In the genomic region with DNA sequence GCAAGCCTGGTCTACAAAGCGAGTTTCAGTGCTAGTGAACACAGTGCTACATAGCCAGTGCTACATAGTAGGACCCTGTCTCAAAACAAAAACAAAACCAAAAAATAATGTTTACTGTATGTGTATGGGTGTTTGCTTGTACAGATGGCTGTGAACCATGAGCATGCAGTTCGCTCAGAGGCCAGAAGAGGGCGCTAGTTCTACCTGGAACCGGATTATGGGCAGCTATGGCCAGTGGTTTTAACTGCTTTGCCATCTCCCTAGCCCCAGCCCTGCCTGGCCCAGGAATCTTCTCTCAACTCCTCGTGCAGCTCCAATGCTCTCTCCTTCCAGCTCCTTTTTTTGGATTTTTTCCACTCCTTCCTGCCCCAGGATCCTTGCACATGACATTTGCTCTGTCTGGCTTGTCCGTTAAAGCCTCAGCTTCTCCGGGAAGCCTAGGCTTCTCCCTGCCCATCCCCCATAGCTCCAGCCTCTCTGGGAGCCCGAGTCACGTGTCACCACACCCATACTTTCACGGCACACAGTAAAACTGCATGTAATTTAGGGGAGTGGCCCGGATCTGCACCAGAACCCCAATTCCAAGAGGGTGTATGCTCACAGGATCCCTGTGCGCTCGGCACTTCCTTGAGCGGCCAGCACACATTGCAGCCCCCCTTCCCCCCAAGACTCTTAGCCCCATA, we compare ENCODE assay signal across 9 mouse cellular contexts. TPM values are rescaled to one million over a fixed set of nuclear protein-coding genes. Genes with fewer than 3 reads are reported as not detected.
A peak's percentile ranks its signal among the peaks of the same experiment; 100 is the strongest.
DNase-seq lines count a peak whose midpoint lies in the region; ATAC-seq and TF ChIP-seq lines count a peak whose summit lies in the region.
"Had no signal": no experiment of that assay in that cellular context is flagged by ENCODE, and none has a peak within 500 bp of the region (broad histone marks: within the 10 kb centered on the region; RNA-seq: fewer than 3 reads in every experiment).

No protein-coding gene starts in this region.

- 80% methylated on average over 14 of the region's 14 CpGs for WGBS in cerebellum, adult 2 months
- 86% methylated on average over 14 of the region's 14 CpGs for whole genome bisulfite sequencing in liver, adult 2 months
- WGBS in liver, embryonic 12.5 days (ENCODE audit: insufficient replicate concordance): 71% methylated on average over 14 of the region's 14 CpGs
- WGBS in bone marrow, adult 2 months: 84% methylated on average over 14 of the region's 14 CpGs
- WGBS in limb, embryonic 13.5 days: 71% methylated on average over 14 of the region's 14 CpGs

- H3K36me3 ChIP-seq in liver, adult 2 months (ENCODE audit: control insufficient read depth, insufficient read depth, low read length): no peaks in the 10 kb centered on the region
- H3K36me3 ChIP-seq in liver, embryonic 12.5 days: no peaks in the 10 kb centered on the region
- no peaks in the 10 kb centered on the region for H3K36me3 ChIP-seq in limb, embryonic 13.5 days
- H3K36me3 ChIP-seq: liver, embryonic 13.5 days had no signal

- H3K4me1 ChIP-seq in cerebellum, adult 2 months (ENCODE audit: control insufficient read depth, insufficient read depth, low read length): peaks cover 3% of the 10 kb centered on the region; the same call in 1 of the 2 replicates
- no peaks in the 10 kb centered on the region for H3K4me1 ChIP-seq in liver, adult 2 months (ENCODE audit: control insufficient read depth, insufficient read depth, low read length)
- H3K4me1 ChIP-seq in liver, embryonic 12.5 days: peaks cover 20% of the 10 kb centered on the region
- peaks cover 4% of the 10 kb centered on the region for H3K4me1 ChIP-seq in bone marrow, adult 2 months (ENCODE audit: control insufficient read depth, insufficient read depth, low read length)
- H3K4me1 ChIP-seq in limb, embryonic 13.5 days: peaks cover 24% of the 10 kb centered on the region

- H3K79me2 ChIP-seq in liver, adult 2 months (ENCODE audit: control insufficient read depth, insufficient read depth, low read length): no peaks in the 10 kb centered on the region

- H3K27me3 ChIP-seq in cerebellum, adult 2 months (ENCODE audit: control insufficient read depth, insufficient read depth, low read length): no peaks in the 10 kb centered on the region; the same call in 1 of the 2 replicates
- H3K27me3 ChIP-seq in liver, adult 2 months (ENCODE audit: control insufficient read depth, insufficient read depth, low read length): no peaks in the 10 kb centered on the region
- H3K27me3 ChIP-seq in liver, embryonic 12.5 days (replicated peaks): no peaks in the 10 kb centered on the region
- no peaks in the 10 kb centered on the region for H3K27me3 ChIP-seq in limb, embryonic 13.5 days
- H3K27me3 ChIP-seq: liver, embryonic 13.5 days had no signal

- H3K4me2 ChIP-seq in liver, embryonic 12.5 days: no peak overlapping the region
- no peak overlapping the region for H3K4me2 ChIP-seq in limb, embryonic 13.5 days (replicated peaks)
- H3K4me2 ChIP-seq: liver, embryonic 13.5 days had no signal

- no peak overlapping the region for H3K27ac ChIP-seq in cerebellum, adult 2 months (ENCODE audit: insufficient read depth, low read length)
- H3K27ac ChIP-seq in liver, adult 2 months (replicated peaks; ENCODE audit: insufficient read depth, low read depth, low read length): no peak overlapping the region
- H3K27ac ChIP-seq in liver, embryonic 12.5 days: no peak overlapping the region
- no peak overlapping the region for H3K27ac ChIP-seq in bone marrow, adult 2 months (ENCODE audit: control insufficient read depth, insufficient read depth, low read depth, low read length, poor library complexity)
- peak overlapping the region; percentile 82 for H3K27ac ChIP-seq in limb, embryonic 13.5 days
- H3K27ac ChIP-seq: liver, embryonic 13.5 days had no signal

- no peak overlapping the region for H3K9ac ChIP-seq in liver, adult 2 months (ENCODE audit: low read depth, low read length)
- no peak overlapping the region for H3K9ac ChIP-seq in liver, embryonic 12.5 days
- 0 out of 2 replicates have a peak overlapping the region, but pooled peaks have one; percentile 13 for H3K9ac ChIP-seq in limb, embryonic 13.5 days
- H3K9ac ChIP-seq: liver, embryonic 13.5 days had no signal

- H3K9me3 ChIP-seq in liver, embryonic 12.5 days (replicated peaks): no peaks in the 10 kb centered on the region
- no peaks in the 10 kb centered on the region for H3K9me3 ChIP-seq in limb, embryonic 13.5 days
- H3K9me3 ChIP-seq: liver, embryonic 13.5 days had no signal

- no peak overlapping the region for H3K4me3 ChIP-seq in cerebellum, adult 2 months (replicated peaks; ENCODE audit: insufficient read depth, low read depth, low read length)
- no peak overlapping the region for H3K4me3 ChIP-seq in liver, adult 2 months (ENCODE audit: insufficient read depth, low read depth, low read length)
- no peak overlapping the region for H3K4me3 ChIP-seq in liver, embryonic 12.5 days
- no peak overlapping the region for H3K4me3 ChIP-seq in bone marrow, adult 2 months (replicated peaks; ENCODE audit: control insufficient read depth, low read depth, low read length)
- no peak overlapping the region for H3K4me3 ChIP-seq in limb, embryonic 13.5 days
- H3K4me3 ChIP-seq: liver, embryonic 13.5 days had no signal

- TF ChIP-seq CTCF in cerebellum, adult 2 months (IDR thresholded peaks at IDR 0.05; ENCODE audit: borderline replicate concordance, insufficient read depth, low read depth, low read length): peak; percentile 24; the same call in 1 of the 2 replicates
- peak; percentile 45; the same call in 1 of the 2 replicates for TF ChIP-seq CTCF in liver, adult 2 months (IDR thresholded peaks at IDR 0.05; ENCODE audit: low read depth, low read length)
- peak; percentile 52 for TF ChIP-seq CTCF in bone marrow, adult 2 months (IDR thresholded peaks at IDR 0.05; ENCODE audit: control insufficient read depth, insufficient read depth, low read length)

- TF ChIP-seq POLR2A in cerebellum, adult 2 months (IDR thresholded peaks at IDR 0.05; ENCODE audit: borderline replicate concordance, insufficient read depth, low read length): no peak
- TF ChIP-seq POLR2A in liver, adult 2 months (IDR thresholded peaks at IDR 0.05; ENCODE audit: extremely low read depth, insufficient read depth, low read length): no peak
- no peak for TF ChIP-seq POLR2A in bone marrow, adult 2 months (IDR thresholded peaks at IDR 0.05; ENCODE audit: borderline replicate concordance, control insufficient read depth, low read depth, low read length)

- no peak for DNase-seq in cerebellum, adult 2 months
- DNase-seq in cerebellum, adult 9-10 months: no peak
- no peak for DNase-seq in liver, adult 2 months (ENCODE audit: extremely low read depth, low read depth, low spot score)
- DNase-seq in left cerebral cortex, adult 9 months (ENCODE audit: low spot score in 2 of 2): no peak
- DNase-seq in frontal cortex, postnatal 10 days (ENCODE audit: low spot score in 2 of 2): no peak
- DNase-seq: liver, embryonic 13.5 days had no signal

- ATAC-seq in liver, embryonic 12.5 days: no peak
- ATAC-seq in limb, embryonic 13.5 days (ENCODE audit: low FRiP score, low read depth): no peak

RNA-seq across cellular contexts. Expression of gene Itpr3, which starts 9.2 kb away (rescaled TPM):
- 6.5 and 7.6 TPM in 2 replicates for polyA plus RNA-seq in cerebellum, adult 2 months (2012; rRNA removed)
- 1.1 and 1.5 TPM in 2 replicates for total RNA-seq in liver, adult 2 months (2014; rRNA removed)
- 0.76 and 1.0 TPM in 2 replicates for polyA plus RNA-seq in liver, adult 2 months (2012; rRNA removed)
- polyA plus RNA-seq in liver, embryonic 12.5 days (2016; fragmentation: Nextera tagmentation; extraction: Ambion mirVana): 1.2 and 1.3 TPM in 2 replicates
- 10.8 and 12.5 TPM in 2 replicates for polyA plus RNA-seq in bone marrow, adult 2 months (2011; ENCODE audit: insufficient read depth, insufficient read length, low replicate concordance, missing spikeins)
- 3.1 and 3.3 TPM in 2 replicates for polyA plus RNA-seq in limb, embryonic 13.5 days (2015; fragmentation: Nextera tagmentation; extraction: Ambion mirVana)

RNA-seq across cellular contexts. Expression of gene Bak1, which starts 19.1 kb away (rescaled TPM):
- polyA plus RNA-seq in cerebellum, adult 2 months (2012; rRNA removed): 19.0 and 19.9 TPM in 2 replicates
- 5.1 and 5.6 TPM in 2 replicates for total RNA-seq in liver, adult 2 months (2014; rRNA removed)
- polyA plus RNA-seq in liver, adult 2 months (2012; rRNA removed): 21.6 and 23.1 TPM in 2 replicates
- 2.7 and 3.2 TPM in 2 replicates for polyA plus RNA-seq in liver, embryonic 12.5 days (2016; fragmentation: Nextera tagmentation; extraction: Ambion mirVana)
- polyA plus RNA-seq in bone marrow, adult 2 months (2011; ENCODE audit: insufficient read depth, insufficient read length, low replicate concordance, missing spikeins): 34.2 and 56.8 TPM in 2 replicates
- polyA plus RNA-seq in limb, embryonic 13.5 days (2015; fragmentation: Nextera tagmentation; extraction: Ambion mirVana): 4.6 and 4.7 TPM in 2 replicates
